Mouse (Mus musculus): Measurements from ENCODE around the gene Nrl.

DNA sequence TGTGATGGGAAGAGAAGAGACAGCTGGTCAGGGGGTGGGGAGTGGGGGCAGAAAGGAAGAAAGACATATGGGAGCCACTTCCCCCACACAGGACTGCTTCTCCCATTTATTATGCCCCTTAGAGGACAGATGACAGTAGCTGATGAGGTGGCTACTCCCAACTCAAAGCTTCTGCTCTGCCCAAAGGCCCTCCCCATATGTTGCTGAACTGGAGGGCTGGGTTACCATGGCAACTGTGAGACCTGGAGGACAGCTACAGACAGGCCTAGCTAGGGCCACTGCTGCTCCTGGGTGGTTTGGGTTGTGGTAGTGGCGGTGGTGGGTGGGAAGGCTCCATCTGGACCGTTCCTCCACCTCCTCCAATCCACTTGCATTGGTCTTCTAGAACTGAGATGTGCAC is 5.9 kb downstream of the Nrl start:
- TF ChIP-seq CTCF (IDR thresholded peaks at IDR 0.05; ENCODE audit: insufficient read depth, low read depth, low read length) (no peak), POLR2A (IDR thresholded peaks at IDR 0.05; ENCODE audit: insufficient read depth, low read depth, low read length) (no peak)

Data from olfactory bulb, adult 2 months (tissue).